Mouse (Mus musculus): ENCODE data around the gene Ddc. TPM values are rescaled to one million over a fixed set of nuclear protein-coding genes. Genes with fewer than 3 reads are reported as not detected.

Gene Ddc
- polyA plus RNA-seq, 1 experiment: 1.6 TPM

DNA sequence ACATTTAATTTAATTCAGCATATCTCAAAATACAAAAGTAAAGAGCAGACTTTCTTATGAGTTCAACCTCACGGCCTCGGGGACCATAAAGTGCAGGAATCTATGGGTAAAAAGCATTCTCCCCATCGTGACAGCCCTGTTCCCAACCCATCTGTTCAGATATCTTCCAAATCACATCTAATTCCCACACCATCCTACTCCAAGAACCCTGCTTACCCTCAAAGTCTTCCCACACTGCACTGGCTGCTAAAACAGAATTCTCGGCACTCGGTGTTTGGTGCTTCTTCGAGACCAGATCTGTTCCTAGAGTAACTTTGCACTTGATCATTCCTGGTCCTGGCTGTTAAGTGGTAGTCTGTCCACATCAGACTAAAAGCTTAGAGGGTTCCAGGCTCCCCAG lies 119.6 kb downstream of the Ddc start:
- Histone ChIP-seq H3K4me3 (ENCODE audit: insufficient read depth, low read length) (no peak overlapping the region), H3K27ac (ENCODE audit: insufficient read depth, low read length) (no peak overlapping the region), H3K4me1 (ENCODE audit: control insufficient read depth, insufficient read depth, low read length) (no peaks in the 10 kb centered on the region)
- no peak for TF ChIP-seq POLR2A (IDR thresholded peaks at IDR 0.05; ENCODE audit: low read depth, low read length)
- no peak for TF ChIP-seq CTCF (IDR thresholded peaks at IDR 0.05; ENCODE audit: borderline replicate concordance, insufficient read depth, low read length)

- TF ChIP-seq POLR2A (IDR thresholded peaks at IDR 0.05; ENCODE audit: low read depth, low read length) (no peak), CTCF (IDR thresholded peaks at IDR 0.05; ENCODE audit: borderline replicate concordance, insufficient read depth, low read length) (no peak)
- no peak overlapping the region for H3K27ac ChIP-seq (ENCODE audit: insufficient read depth, low read length)
Measured at GRCm38 (mm10) chr11:11777796-11778195, 120.1 kb downstream of the Ddc start.

GRCm38 (mm10) chr11:11777246-11777645 lies 120.7 kb downstream of the Ddc start:
- Histone ChIP-seq H3K27ac (ENCODE audit: insufficient read depth, low read length) (no peak overlapping the region), H3K4me1 (ENCODE audit: control insufficient read depth, insufficient read depth, low read length) (no peaks in the 10 kb centered on the region), H3K4me3 (ENCODE audit: insufficient read depth, low read length) (no peak overlapping the region)
- TF ChIP-seq POLR2A (IDR thresholded peaks at IDR 0.05; ENCODE audit: low read depth, low read length) (no peak), CTCF (IDR thresholded peaks at IDR 0.05; ENCODE audit: borderline replicate concordance, insufficient read depth, low read length) (no peak)

More at GRCm38 (mm10) chr11:11777796-11778195, 120.1 kb downstream of the Ddc start:
- no peak overlapping the region for H3K4me3 ChIP-seq (ENCODE audit: insufficient read depth, low read length)
- H3K4me1 ChIP-seq (ENCODE audit: control insufficient read depth, insufficient read depth, low read length): no peaks in the 10 kb centered on the region

DNA sequence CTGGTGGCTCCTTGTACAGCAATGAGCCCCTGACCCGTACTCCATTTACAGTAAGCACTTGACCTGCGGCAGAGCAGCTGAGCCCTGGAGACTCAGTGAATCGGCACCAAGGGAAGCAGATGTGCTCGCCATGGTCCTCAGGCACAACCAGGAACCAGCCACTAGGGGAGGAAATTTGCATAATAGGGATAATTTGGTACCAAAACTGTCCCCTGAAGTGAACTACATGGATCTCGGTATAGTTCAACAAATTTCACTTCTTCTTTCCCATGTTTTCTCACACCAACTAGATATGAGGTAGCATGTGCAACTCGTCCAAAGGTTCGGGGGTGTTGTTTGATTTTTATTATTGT lies 121.1 kb downstream of the Ddc start:
- H3K4me1 ChIP-seq (ENCODE audit: control insufficient read depth, insufficient read depth, low read length): no peaks in the 10 kb centered on the region
- TF ChIP-seq CTCF (IDR thresholded peaks at IDR 0.05; ENCODE audit: borderline replicate concordance, insufficient read depth, low read length) (no peak), POLR2A (IDR thresholded peaks at IDR 0.05; ENCODE audit: low read depth, low read length) (no peak)
- no peak overlapping the region for H3K27ac ChIP-seq (ENCODE audit: insufficient read depth, low read length)

DNA sequence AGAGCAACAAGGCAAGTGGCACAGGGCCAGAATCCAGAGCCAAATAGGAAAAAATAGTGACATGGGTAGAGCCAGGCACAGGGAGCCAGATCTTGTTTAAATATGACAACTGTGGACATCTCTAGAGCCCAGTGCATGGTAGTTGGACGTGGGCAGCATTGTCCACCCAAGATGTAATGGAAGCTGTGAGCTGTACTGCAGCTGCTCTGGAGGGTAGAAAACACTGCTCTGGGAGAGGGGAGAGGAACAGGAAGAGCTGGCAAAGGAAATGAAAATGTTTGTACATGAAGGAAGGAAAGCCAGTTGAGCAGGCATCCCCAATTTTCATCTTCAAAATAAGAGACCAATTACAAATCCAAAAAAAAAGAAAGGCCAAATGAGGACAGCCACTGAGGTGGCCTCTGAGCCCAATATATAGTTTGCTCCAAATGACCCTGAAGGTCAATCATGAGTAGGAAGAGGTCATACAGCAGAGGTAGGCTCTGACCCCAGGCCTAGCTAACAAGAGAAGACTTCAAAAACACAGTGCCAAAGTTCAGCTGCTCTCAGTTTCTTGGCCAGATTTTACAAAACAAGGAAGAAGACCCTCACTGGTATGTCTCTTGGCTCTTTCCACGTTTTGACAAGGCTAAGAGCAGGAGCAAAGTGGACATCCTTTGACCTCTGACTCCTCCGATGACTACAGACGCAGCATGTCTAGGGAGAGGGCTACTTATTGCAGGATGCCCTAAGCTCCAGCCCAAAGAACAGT lies 121.7 kb downstream of the Ddc start:
- H3K4me1 ChIP-seq (ENCODE audit: control insufficient read depth, insufficient read depth, low read length): no peaks in the 10 kb centered on the region

More for the DNA sequence above, 121.1 kb downstream of the Ddc start:
- H3K4me3 ChIP-seq (ENCODE audit: insufficient read depth, low read length): no peak overlapping the region

GRCm38 (mm10) chr11:11774893-11775292 lies 123.1 kb downstream of the Ddc start:
- Histone ChIP-seq H3K4me1 (ENCODE audit: control insufficient read depth, insufficient read depth, low read length) (no peaks in the 10 kb centered on the region), H3K4me3 (ENCODE audit: insufficient read depth, low read length) (no peak overlapping the region), H3K27ac (ENCODE audit: insufficient read depth, low read length) (no peak overlapping the region)
- TF ChIP-seq POLR2A (IDR thresholded peaks at IDR 0.05; ENCODE audit: low read depth, low read length) (no peak), CTCF (IDR thresholded peaks at IDR 0.05; ENCODE audit: borderline replicate concordance, insufficient read depth, low read length) (no peak)

More for the DNA sequence above, 121.7 kb downstream of the Ddc start:
- H3K27ac ChIP-seq (ENCODE audit: insufficient read depth, low read length): no peak overlapping the region
- TF ChIP-seq POLR2A (IDR thresholded peaks at IDR 0.05; ENCODE audit: low read depth, low read length): no peak
- TF ChIP-seq CTCF (IDR thresholded peaks at IDR 0.05; ENCODE audit: borderline replicate concordance, insufficient read depth, low read length): no peak
- H3K4me3 ChIP-seq (ENCODE audit: insufficient read depth, low read length): no peak overlapping the region

DNA sequence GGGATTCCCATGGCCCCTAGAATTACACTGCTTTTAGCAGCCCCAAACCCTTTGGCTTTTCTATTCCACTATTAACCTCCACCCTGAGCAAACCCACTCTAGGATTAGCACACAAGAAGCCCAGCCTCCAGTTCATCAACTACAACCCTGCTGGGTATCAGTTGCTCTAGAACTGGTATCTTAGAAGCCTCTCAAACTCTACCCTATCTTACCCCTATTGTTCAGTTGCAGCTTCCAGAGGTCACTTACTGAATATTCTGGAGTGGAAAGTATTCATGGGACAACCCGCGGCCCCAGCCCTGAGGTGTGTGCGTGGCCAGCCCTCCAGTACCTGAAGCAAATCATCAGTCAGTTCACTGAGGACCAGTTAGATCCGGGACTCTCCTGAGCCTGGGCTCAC lies 123.6 kb downstream of the Ddc start:
- Histone ChIP-seq H3K4me1 (ENCODE audit: control insufficient read depth, insufficient read depth, low read length) (no peaks in the 10 kb centered on the region), H3K4me3 (ENCODE audit: insufficient read depth, low read length) (no peak overlapping the region), H3K27ac (ENCODE audit: insufficient read depth, low read length) (no peak overlapping the region)
- no peak for TF ChIP-seq CTCF (IDR thresholded peaks at IDR 0.05; ENCODE audit: borderline replicate concordance, insufficient read depth, low read length)
- no peak for TF ChIP-seq POLR2A (IDR thresholded peaks at IDR 0.05; ENCODE audit: low read depth, low read length)

GRCm38 (mm10) chr11:11772196-11772595 lies 125.7 kb downstream of the Ddc start:
- TF ChIP-seq CTCF (IDR thresholded peaks at IDR 0.05; ENCODE audit: borderline replicate concordance, insufficient read depth, low read length) (no peak), POLR2A (IDR thresholded peaks at IDR 0.05; ENCODE audit: low read depth, low read length) (no peak)
- Histone ChIP-seq H3K4me3 (ENCODE audit: insufficient read depth, low read length) (no peak overlapping the region), H3K4me1 (ENCODE audit: control insufficient read depth, insufficient read depth, low read length) (no peaks in the 10 kb centered on the region), H3K27ac (ENCODE audit: insufficient read depth, low read length) (no peak overlapping the region)

- TF ChIP-seq CTCF (IDR thresholded peaks at IDR 0.05; ENCODE audit: borderline replicate concordance, insufficient read depth, low read length) (no peak), POLR2A (IDR thresholded peaks at IDR 0.05; ENCODE audit: low read depth, low read length) (no peak)
- Histone ChIP-seq H3K4me1 (ENCODE audit: control insufficient read depth, insufficient read depth, low read length) (no peaks in the 10 kb centered on the region), H3K4me3 (ENCODE audit: insufficient read depth, low read length) (no peak overlapping the region), H3K27ac (ENCODE audit: insufficient read depth, low read length) (no peak overlapping the region)
Measured at GRCm38 (mm10) chr11:11770691-11771090, 127.3 kb downstream of the Ddc start.

DNA sequence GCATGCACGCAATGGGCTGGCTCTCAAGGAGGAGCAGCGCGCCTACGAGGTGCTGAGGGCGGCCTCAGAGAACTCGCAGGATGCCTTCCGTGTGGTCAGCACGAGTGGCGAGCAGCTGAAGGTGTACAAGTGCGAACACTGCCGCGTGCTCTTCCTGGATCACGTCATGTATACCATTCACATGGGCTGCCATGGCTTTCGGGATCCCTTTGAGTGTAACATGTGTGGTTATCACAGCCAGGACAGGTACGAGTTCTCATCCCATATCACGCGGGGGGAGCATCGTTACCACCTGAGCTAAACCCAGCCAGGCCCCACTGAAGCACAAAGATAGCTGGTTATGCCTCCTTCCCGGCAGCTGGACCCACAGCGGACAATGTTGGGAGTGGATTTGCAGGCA lies 128.7 kb downstream of the Ddc start:
- Histone ChIP-seq H3K27ac (ENCODE audit: insufficient read depth, low read length) (no peak overlapping the region), H3K4me3 (ENCODE audit: insufficient read depth, low read length) (no peak overlapping the region), H3K4me1 (ENCODE audit: control insufficient read depth, insufficient read depth, low read length) (no peaks in the 10 kb centered on the region)
- no peak for TF ChIP-seq POLR2A (IDR thresholded peaks at IDR 0.05; ENCODE audit: low read depth, low read length)
- no peak for TF ChIP-seq CTCF (IDR thresholded peaks at IDR 0.05; ENCODE audit: borderline replicate concordance, insufficient read depth, low read length)

All from embryonic fibroblast, embryonic 13.5 days (primary cell).